In the genomic region with DNA sequence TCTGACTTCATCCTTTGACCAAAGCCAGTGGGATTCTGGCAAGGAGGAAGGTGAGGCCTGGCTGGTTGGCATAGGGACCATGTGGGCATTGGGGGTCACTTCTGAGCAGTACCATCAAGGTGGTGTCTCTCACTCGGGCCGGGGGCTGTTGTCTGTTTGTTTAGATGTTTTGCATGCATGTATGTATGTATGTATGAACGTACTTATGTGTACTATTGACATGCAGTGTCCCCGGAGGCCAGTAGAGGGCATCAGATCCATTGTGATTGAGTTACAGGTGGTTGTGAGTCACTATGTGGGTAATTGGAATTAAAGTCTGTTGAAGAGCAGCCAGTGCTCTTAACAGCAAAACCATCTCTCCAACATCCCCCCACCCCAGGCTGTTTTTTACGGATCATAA, we compare ENCODE assay signal across 9 mouse cellular contexts. TPM values are rescaled to one million over a fixed set of nuclear protein-coding genes. Genes with fewer than 3 reads are reported as not detected.
A peak's percentile ranks its signal among the peaks of the same experiment; 100 is the strongest.
DNase-seq lines count a peak whose midpoint lies in the region; ATAC-seq and TF ChIP-seq lines count a peak whose summit lies in the region.
"Had no signal": no experiment of that assay in that cellular context is flagged by ENCODE, and none has a peak within 500 bp of the region (broad histone marks: within the 10 kb centered on the region; RNA-seq: fewer than 3 reads in every experiment).

No protein-coding gene starts in this region.

- no peak overlapping the region for H3K4me2 ChIP-seq in hindbrain, postnatal 0 days (ENCODE audit: low read depth, low read length)
- H3K4me2 ChIP-seq: heart, embryonic 15.5 days had no signal

- TF ChIP-seq POLR2A in brain, embryonic 14.5 days (IDR thresholded peaks at IDR 0.05; ENCODE audit: borderline replicate concordance, extremely low read depth, insufficient read depth, insufficient read length, poor library complexity, severe bottlenecking) = no peak

- H3K4me1 ChIP-seq in hindbrain, postnatal 0 days (ENCODE audit: insufficient read depth, low read length) = no peaks in the 10 kb centered on the region

- intact Hi-C loops in left cerebral cortex, postnatal 10 days (cut with DNase I) = loop anchor here (10.0 kb wide), 1 partner anchor 565 kb away; no protein-coding TSS in a partner anchor

- no peaks in the 10 kb centered on the region for H3K9me3 ChIP-seq in hindbrain, postnatal 0 days (ENCODE audit: low read length)
- H3K9me3 ChIP-seq: heart, embryonic 15.5 days had no signal

- H3K27ac ChIP-seq in hindbrain, postnatal 0 days = no peak overlapping the region

- peak; percentile 78; the same call in 1 of the 2 replicates for TF ChIP-seq CTCF in brain, embryonic 14.5 days (IDR thresholded peaks at IDR 0.05; ENCODE audit: borderline replicate concordance, extremely low read depth, insufficient read depth, insufficient read length)
- peak; percentile 91 for TF ChIP-seq CTCF in hindbrain, postnatal 0 days (IDR thresholded peaks at IDR 0.05; ENCODE audit: low read depth)

- ATAC-seq in erythroid progenitor cell, adult 5-6 weeks (replicated peaks; ENCODE audit: low FRiP score, poor library complexity, severe bottlenecking) = peak; percentile 59
- ATAC-seq in hindbrain, postnatal 0 days = peak; percentile 65

- no peak overlapping the region for H3K4me3 ChIP-seq in hindbrain, postnatal 0 days (ENCODE audit: low read length)
- H3K4me3 ChIP-seq: heart, embryonic 15.5 days had no signal

- 10% methylated on average over 5 of the region's 5 CpGs for WGBS in hindbrain, postnatal 0 days

- H3K36me3 ChIP-seq in hindbrain, postnatal 0 days (ENCODE audit: insufficient read depth, low read length) = no peaks in the 10 kb centered on the region
- H3K36me3 ChIP-seq: heart, embryonic 15.5 days had no signal

- DNase-seq in ovary, postnatal 10 days (ENCODE audit: low spot score) = peak; percentile 32
- DNase-seq in ovary, adult 18-20 months (ENCODE audit: low spot score) = no peak
- DNase-seq in brain, embryonic 14.5 days (ENCODE audit: low read depth) = peak; percentile 93
- peak; percentile 93 for DNase-seq in hindbrain, postnatal 0 days (ENCODE audit: low spot score)
- peak; percentile 67 to 70 for DNase-seq in left cerebral cortex, postnatal 10 days (ENCODE audit: extremely low spot score in 1 of 2, low spot score in 2 of 2)
- DNase-seq in natural killer cell, adult 2 months (ENCODE audit: low spot score in 2 of 2) = peak; percentile 68 to 80
- peak; percentile 88 for DNase-seq in thymus, postnatal 0 days (ENCODE audit: low spot score)

- no peaks in the 10 kb centered on the region for H3K27me3 ChIP-seq in hindbrain, postnatal 0 days (ENCODE audit: insufficient read depth, low read length)
- H3K27me3 ChIP-seq: heart, embryonic 15.5 days had no signal

- no peak overlapping the region for H3K9ac ChIP-seq in hindbrain, postnatal 0 days (replicated peaks; ENCODE audit: low read length)
- H3K9ac ChIP-seq: heart, embryonic 15.5 days had no signal

RNA-seq across cellular contexts. Expression of a gene that starts 15.7 kb away (rescaled TPM):
- polyA plus RNA-seq in brain, embryonic 14.5 days (2012; rRNA removed) = 3.6 and 5.8 TPM in 2 replicates
- 2.5 and 3.8 TPM in 2 replicates for total RNA-seq in erythroid progenitor cell, adult 5-6 weeks (2015; ENCODE audit: low replicate concordance)
- total RNA-seq in erythroid progenitor cell, adult 5-6 weeks (2017; ENCODE audit: low replicate concordance) = 2.3 and 13.5 TPM in 2 replicates
- 4.8 and 8.5 TPM in 2 replicates for total RNA-seq in hindbrain, postnatal 0 days (2014; rRNA removed)
- polyA plus RNA-seq in hindbrain, postnatal 0 days (2015; fragmentation: Nextera tagmentation; extraction: Ambion mirVana) = 5.0 and 6.2 TPM in 2 replicates
- 1 to 10 TPM; 4.7 to 6.0 TPM for total RNA-seq in left cerebral cortex, postnatal 10 days (2021)
- polyA plus RNA-seq in thymus, postnatal 0 days (2015; fragmentation: Nextera tagmentation; extraction: Ambion mirVana) = 5.4 and 6.1 TPM in 2 replicates

RNA-seq across cellular contexts. Expression of a gene that starts 15.7 kb away (rescaled TPM):
- 10.0 TPM in 2 replicates for polyA plus RNA-seq in brain, embryonic 14.5 days (2012; rRNA removed)
- 0.84 TPM in 1 of 2 replicates, not detected in the other for total RNA-seq in erythroid progenitor cell, adult 5-6 weeks (2015; ENCODE audit: low replicate concordance)
- not detected in 2 replicates for total RNA-seq in erythroid progenitor cell, adult 5-6 weeks (2017; ENCODE audit: low replicate concordance)
- 6.7 and 9.6 TPM in 2 replicates for total RNA-seq in hindbrain, postnatal 0 days (2014; rRNA removed)
- 5.4 and 5.7 TPM in 2 replicates for polyA plus RNA-seq in hindbrain, postnatal 0 days (2015; fragmentation: Nextera tagmentation; extraction: Ambion mirVana)
- total RNA-seq in left cerebral cortex, postnatal 10 days (2021) = 1 to 10 TPM; 4.6 to 5.2 TPM
- polyA plus RNA-seq in thymus, postnatal 0 days (2015; fragmentation: Nextera tagmentation; extraction: Ambion mirVana) = 2.1 and 2.5 TPM in 2 replicates

RNA-seq across cellular contexts. Expression of a gene that starts 32.1 kb away (rescaled TPM):
- polyA plus RNA-seq in brain, embryonic 14.5 days (2012; rRNA removed) = 0.18 and 0.22 TPM in 2 replicates
- not detected in 2 replicates for total RNA-seq in erythroid progenitor cell, adult 5-6 weeks (2015; ENCODE audit: low replicate concordance)
- total RNA-seq in erythroid progenitor cell, adult 5-6 weeks (2017; ENCODE audit: low replicate concordance) = not detected in 2 replicates
- total RNA-seq in hindbrain, postnatal 0 days (2014; rRNA removed) = 1.7 and 1.9 TPM in 2 replicates
- 0.72 and 0.81 TPM in 2 replicates for polyA plus RNA-seq in hindbrain, postnatal 0 days (2015; fragmentation: Nextera tagmentation; extraction: Ambion mirVana)
- total RNA-seq in left cerebral cortex, postnatal 10 days (2021) = under 1 TPM; 0.32 to 0.34 TPM
- 0.14 and 0.17 TPM in 2 replicates for polyA plus RNA-seq in thymus, postnatal 0 days (2015; fragmentation: Nextera tagmentation; extraction: Ambion mirVana)

RNA-seq across cellular contexts. Expression of a gene that starts 39.7 kb away (rescaled TPM):
- 188 and 217 TPM in 2 replicates for polyA plus RNA-seq in brain, embryonic 14.5 days (2012; rRNA removed)
- 107 and 136 TPM in 2 replicates for total RNA-seq in erythroid progenitor cell, adult 5-6 weeks (2015; ENCODE audit: low replicate concordance)
- total RNA-seq in erythroid progenitor cell, adult 5-6 weeks (2017; ENCODE audit: low replicate concordance) = 107 and 108 TPM in 2 replicates
- 144 and 154 TPM in 2 replicates for total RNA-seq in hindbrain, postnatal 0 days (2014; rRNA removed)
- 248 and 258 TPM in 2 replicates for polyA plus RNA-seq in hindbrain, postnatal 0 days (2015; fragmentation: Nextera tagmentation; extraction: Ambion mirVana)
- 10 to 100 TPM; 92.3 to 98.1 TPM for total RNA-seq in left cerebral cortex, postnatal 10 days (2021)
- polyA plus RNA-seq in thymus, postnatal 0 days (2015; fragmentation: Nextera tagmentation; extraction: Ambion mirVana) = 417 and 424 TPM in 2 replicates

RNA-seq across cellular contexts. Expression of a gene that starts 53.3 kb away (rescaled TPM):
- polyA plus RNA-seq in brain, embryonic 14.5 days (2012; rRNA removed) = 2.3 and 2.8 TPM in 2 replicates
- total RNA-seq in erythroid progenitor cell, adult 5-6 weeks (2015; ENCODE audit: low replicate concordance) = 83.4 and 100 TPM in 2 replicates
- 79.2 and 88.4 TPM in 2 replicates for total RNA-seq in erythroid progenitor cell, adult 5-6 weeks (2017; ENCODE audit: low replicate concordance)
- total RNA-seq in hindbrain, postnatal 0 days (2014; rRNA removed) = 8.7 and 9.0 TPM in 2 replicates
- polyA plus RNA-seq in hindbrain, postnatal 0 days (2015; fragmentation: Nextera tagmentation; extraction: Ambion mirVana) = 0.94 and 1.5 TPM in 2 replicates
- total RNA-seq in left cerebral cortex, postnatal 10 days (2021) = 1 to 10 TPM; 2.2 to 3.2 TPM
- polyA plus RNA-seq in thymus, postnatal 0 days (2015; fragmentation: Nextera tagmentation; extraction: Ambion mirVana) = 18.7 and 20.2 TPM in 2 replicates
